Mouse (Mus musculus) heart, adult 11 months (tissue): ENCODE data around the gene 1110059E24Rik.
A peak's percentile ranks its signal among the peaks of the same experiment; 100 is the strongest.

Experiments
- DNase-seq: peaks from one replicate; pipeline ENCODE4 v3.0.0; 2022

The 1110059E24Rik gene

DNA sequence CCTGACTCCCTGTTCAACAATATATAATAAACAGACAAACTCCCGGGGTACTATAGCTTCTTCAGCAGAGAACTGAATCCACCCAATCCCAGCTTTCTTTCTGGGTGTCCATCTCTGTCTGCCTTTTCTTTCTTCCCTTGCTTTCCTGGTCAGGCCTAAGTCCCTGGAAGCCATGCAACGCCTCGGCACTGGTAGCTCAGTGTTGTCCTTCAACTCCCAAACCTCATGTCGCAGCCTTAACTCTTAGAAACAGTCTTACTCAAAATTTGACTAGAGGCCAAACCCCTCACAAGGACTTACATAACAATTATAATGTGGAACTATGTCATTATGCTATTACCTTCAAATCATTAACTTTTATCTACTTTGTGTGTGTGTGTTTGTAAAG lies 28.6 kb downstream of the 1110059E24Rik start:
- peak; percentile 74 for DNase-seq

GRCm38 (mm10) chr19:21623410-21624147 lies 29.2 kb downstream of the 1110059E24Rik start:
- DNase-seq = peak; percentile 87

DNA sequence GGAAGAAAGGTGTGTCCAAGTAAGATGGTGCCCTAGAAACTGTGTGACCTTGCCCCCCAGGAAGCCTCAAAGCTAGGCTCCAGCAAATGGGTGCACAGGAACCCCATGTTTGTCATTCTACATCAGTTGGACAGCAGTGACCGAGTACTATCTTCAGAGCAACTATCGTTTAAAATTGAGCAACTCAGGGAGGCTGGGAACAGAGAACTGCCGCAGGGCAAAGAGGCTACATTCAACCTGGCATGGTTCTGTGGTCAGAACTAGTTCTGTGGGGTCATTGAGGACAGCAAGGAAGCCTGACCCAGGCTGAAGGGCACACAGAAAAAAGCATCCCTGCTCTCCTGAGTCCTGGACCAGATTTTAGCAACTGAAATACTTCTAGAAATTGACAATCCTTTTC lies 37.0 kb downstream of the 1110059E24Rik start:
- peak; percentile 66 for DNase-seq

- peak; percentile 52 for DNase-seq
Observed at GRCm38 (mm10) chr19:21611725-21612575, 40.8 kb downstream of the 1110059E24Rik start.

- no peak for DNase-seq
Observed at GRCm38 (mm10) chr19:21611297-21611696, 41.5 kb downstream of the 1110059E24Rik start.

DNA sequence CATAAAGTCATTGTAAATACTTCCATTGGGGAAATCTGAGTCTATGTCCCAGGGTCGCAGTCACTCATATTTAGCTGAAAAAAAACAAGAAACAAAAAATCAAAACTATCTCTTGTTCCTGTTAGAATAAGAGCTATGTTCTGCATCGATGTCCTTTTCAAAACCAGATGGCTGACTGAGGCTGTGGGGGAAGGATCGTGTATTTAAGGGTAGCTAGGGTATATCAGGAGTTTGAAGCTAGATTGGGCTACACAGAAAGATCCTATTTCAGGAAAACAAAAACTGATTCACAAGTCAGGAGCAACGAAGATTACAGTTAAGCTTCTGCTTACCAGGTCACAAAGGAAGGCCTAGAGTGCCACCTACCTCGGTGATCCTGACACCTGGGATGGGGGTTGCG lies 42.5 kb downstream of the 1110059E24Rik start:
- DNase-seq = no peak

- peak; percentile 78 for DNase-seq
Observed at GRCm38 (mm10) chr19:21605294-21605693, 47.5 kb downstream of the 1110059E24Rik start.

DNA sequence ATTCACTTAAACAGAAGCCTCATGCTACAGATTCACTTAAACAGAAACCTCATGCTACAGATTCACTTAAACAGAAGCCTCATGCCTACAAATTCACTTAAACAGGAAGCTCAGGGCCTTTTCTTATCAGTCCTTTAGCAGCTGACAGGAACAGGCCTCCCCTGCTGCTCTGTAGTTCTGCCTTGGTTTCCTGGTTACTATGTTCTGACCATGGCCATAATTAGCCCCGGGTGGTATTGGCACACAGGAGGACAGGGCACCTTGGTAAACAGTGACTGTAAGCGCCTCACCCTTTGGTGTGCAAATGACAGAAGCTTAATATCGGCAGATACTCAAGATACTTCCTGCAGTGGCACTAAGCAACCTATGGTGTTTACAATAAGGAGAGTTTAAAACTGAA lies 48.9 kb downstream of the 1110059E24Rik start:
- DNase-seq = peak; percentile 92

DNA sequence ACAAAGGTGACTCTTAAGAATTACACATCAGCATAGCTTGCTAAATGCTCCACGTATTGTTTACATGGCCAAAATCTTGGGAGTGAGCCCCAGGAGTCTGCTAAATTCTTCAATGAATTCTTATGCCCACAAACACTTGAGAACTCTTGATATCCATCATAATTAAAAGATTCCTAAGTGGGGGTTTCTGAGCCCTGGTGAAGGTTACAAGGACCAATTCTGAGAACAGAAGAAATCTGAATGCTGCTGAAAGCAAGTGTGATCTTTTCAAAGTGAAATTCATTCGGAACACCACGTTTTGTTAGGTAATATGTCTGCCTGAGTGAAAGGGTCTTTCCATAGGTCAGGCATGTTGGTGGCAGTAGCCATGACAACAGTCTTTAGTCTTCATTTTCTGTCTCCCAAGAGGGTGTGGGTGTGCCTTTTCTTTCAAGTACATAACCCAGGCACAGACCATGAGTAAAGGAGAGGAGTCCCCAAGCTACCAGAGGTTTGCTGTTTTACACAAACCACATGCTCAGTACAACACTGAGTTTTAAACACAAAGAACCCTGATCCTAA lies 51.2 kb downstream of the 1110059E24Rik start:
- peak; percentile 45 for DNase-seq

DNA sequence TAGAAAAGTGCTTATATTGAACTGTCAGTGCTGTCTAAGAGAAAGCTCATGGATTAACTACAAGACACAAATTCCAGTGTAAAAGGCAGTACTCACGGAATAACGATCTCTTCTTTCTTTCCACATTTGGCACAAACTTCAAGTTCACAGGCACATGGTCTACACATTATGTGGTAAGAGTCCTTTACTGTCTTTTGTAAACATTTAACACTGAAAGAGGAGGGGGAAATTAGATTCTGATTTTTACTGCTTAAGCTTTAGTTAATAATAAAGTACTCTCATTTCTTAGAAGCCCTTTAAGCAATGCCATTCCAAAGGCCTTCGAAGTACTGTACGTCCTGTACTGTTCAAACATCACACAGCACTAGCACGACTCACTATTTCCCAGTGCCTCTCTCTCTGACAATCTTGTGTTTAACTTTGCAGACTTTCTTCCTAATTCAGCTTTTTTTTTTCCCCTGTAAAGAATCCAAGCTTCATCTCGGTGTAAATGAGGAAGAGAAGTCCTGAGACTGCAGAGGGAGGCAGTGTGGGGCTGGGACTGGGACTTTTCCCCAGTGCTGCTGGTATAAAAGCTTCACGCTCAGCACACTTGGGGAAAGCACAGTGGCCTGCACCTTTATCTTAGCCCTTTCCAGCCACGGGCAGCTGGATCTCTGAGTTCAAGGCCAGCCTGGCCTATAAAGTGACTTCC lies 54.0 kb downstream of the 1110059E24Rik start:
- DNase-seq = no peak

GRCm38 (mm10) chr19:21594676-21595075 lies 58.1 kb downstream of the 1110059E24Rik start:
- peak; percentile 19 for DNase-seq

GRCm38 (mm10) chr19:21592216-21592615 lies 60.6 kb downstream of the 1110059E24Rik start:
- peak; percentile 21 for DNase-seq

- no peak for DNase-seq
Observed at GRCm38 (mm10) chr19:21589888-21590287, 62.9 kb downstream of the 1110059E24Rik start.

GRCm38 (mm10) chr19:21587593-21587992 lies 65.2 kb downstream of the 1110059E24Rik start:
- DNase-seq = peak; percentile 61

GRCm38 (mm10) chr19:21586546-21586945 lies 66.2 kb downstream of the 1110059E24Rik start:
- no peak for DNase-seq

GRCm38 (mm10) chr19:21585868-21586267 lies 66.9 kb downstream of the 1110059E24Rik start:
- DNase-seq = peak; percentile 63

- peak; percentile 72 for DNase-seq
Observed at GRCm38 (mm10) chr19:21583986-21584385, 68.8 kb downstream of the 1110059E24Rik start.

- no peak for DNase-seq
Observed at GRCm38 (mm10) chr19:21583523-21583984, 69.2 kb downstream of the 1110059E24Rik start.

GRCm38 (mm10) chr19:21581404-21581803 lies 71.4 kb downstream of the 1110059E24Rik start:
- DNase-seq = peak; percentile 11

DNA sequence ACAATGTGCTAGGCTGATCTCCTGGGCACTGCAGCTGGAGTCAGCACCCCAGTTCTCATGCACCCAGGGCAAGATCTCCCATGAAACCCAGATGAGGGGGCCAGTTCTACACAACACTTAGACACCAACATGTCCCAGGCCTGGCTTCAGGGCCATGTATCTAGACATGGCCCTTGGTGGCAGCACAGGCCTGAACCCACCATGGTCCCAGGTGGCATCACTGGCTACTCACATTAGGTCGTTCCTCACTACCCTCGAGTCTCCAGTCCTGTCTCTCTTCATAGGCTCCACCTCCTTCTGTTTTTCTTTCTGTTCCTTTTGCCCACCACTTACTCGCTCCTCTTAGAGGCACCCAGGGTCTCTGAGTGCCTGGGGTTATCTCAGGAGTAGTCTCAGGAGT lies 72.9 kb downstream of the 1110059E24Rik start:
- peak; percentile 52 for DNase-seq

DNA sequence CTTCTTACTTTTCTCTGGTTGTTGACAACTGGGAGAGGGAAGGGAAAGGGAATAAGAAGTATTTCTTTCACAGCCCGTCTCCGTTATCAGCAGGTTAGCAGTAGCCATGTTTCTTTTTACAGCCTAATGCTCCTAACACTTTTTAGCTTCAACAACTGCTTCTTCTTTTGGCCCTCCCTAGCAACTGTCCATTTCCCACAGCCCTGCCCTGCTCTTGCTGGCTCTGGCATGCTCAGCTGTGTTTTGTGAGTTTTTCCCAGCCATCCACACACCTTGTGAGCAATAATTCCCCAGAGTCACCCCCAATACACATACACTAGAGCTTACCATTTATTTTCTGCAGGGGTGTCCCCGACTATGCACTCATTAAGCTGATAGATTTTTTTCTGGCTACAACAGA lies 75.3 kb downstream of the 1110059E24Rik start:
- DNase-seq = peak; percentile 61

DNA sequence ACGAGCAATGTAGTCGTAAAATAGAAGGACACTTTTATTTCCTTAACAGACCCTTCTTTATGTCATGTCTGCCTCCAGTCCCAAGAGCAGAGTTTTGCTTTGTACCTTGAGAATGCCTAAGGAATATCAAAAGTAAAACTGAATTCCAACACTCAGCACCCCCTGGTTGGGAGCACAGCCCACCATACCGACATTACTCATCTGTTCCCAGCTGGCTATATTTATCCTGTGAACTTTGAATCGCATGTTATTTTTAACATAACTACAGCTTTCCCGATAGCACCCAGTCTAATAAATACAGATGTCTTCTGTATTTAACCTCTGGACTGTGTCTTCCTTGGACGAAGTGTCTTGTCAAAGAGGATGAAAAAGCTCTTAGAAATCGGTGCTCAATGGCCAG lies 80.8 kb downstream of the 1110059E24Rik start:
- DNase-seq = peak; percentile 64
